Mouse (Mus musculus) heart, adult 2 months (tissue): Measurements from ENCODE around the gene Lmntd2. TPM values are rescaled to one million over a fixed set of nuclear protein-coding genes. Genes with fewer than 3 reads are reported as not detected.

ENCODE experiments used
- DNase-seq, 2 experiments: peaks; one replicate each; pipeline ENCODE4 v3.0.0; 2021
- H3K27ac ChIP-seq: fragments of 200-600 bp; 2 replicates; pipeline ENCODE4 v1.8.1; 2022
- H3K27me3 ChIP-seq: fragments of 200-500 bp; 2 replicates; pipeline ENCODE4 v1.6.1; 2012; ENCODE audit warnings: mild to moderate bottlenecking, low read length, inconsistent platforms, mixed read lengths; ENCODE audit not compliant: control insufficient read depth, insufficient read depth
- H3K36me3 ChIP-seq: fragments of 200-500 bp; 2 replicates; pipeline ENCODE4 v1.6.1; 2012; ENCODE audit warnings: low read length, inconsistent platforms; ENCODE audit not compliant: control insufficient read depth, insufficient read depth
- H3K4me1 ChIP-seq: fragments of 200-500 bp; 2 replicates; pipeline ENCODE4 v1.6.1; 2011; ENCODE audit warnings: low read length; ENCODE audit not compliant: control insufficient read depth, insufficient read depth
- H3K4me3 ChIP-seq: fragments of 200-600 bp; 2 replicates; pipeline ENCODE4 v1.8.1; 2022
- H3K79me2 ChIP-seq: fragments of 200-500 bp; replicated peaks from 2 replicates; pipeline ENCODE4 v1.6.1; 2012; ENCODE audit warnings: mild to moderate bottlenecking, inconsistent platforms, low read length, moderate library complexity, mixed read lengths; ENCODE audit not compliant: control insufficient read depth, insufficient read depth
- H3K9ac ChIP-seq: fragments of 200-500 bp; 2 replicates; pipeline ENCODE4 v1.6.1; 2012; ENCODE audit warnings: low read depth, mild to moderate bottlenecking, control low read depth, inconsistent platforms, low read length, mixed read lengths
- CTCF ChIP-seq: fragments of 200-600 bp; IDR thresholded peaks from 2 replicates; pipeline ENCODE4 v1.8.1; 2022; ENCODE audit warnings: antibody characterized with exemption, mild to moderate bottlenecking, moderate library complexity
- EP300 ChIP-seq: fragments of 200-500 bp; IDR thresholded peaks from 2 replicates; pipeline ENCODE4 v1.6.1; 2011; ENCODE audit warnings: low read depth, low read length, control low read depth; ENCODE audit not compliant: insufficient read depth
- POLR2A ChIP-seq: fragments of 200-500 bp; IDR thresholded peaks from 2 replicates; pipeline ENCODE4 v1.6.1; 2011; ENCODE audit warnings: mild to moderate bottlenecking, low read depth, low read length, control low read depth; ENCODE audit not compliant: insufficient read depth
- WGBS: fragments of 180-500 bp; shearing (Covaris S2); methylation state at CpG from one replicate; pipeline ENCODE4 v1.1.7; 2018; 5-methylcytosine and 5-hydroxymethylcytosine counted together
- intact Hi-C: fragments of 180-260 bp; cut with DNase I; formaldehyde crosslinking; loops from one replicate; pipeline ENCODE4 v1.15.1; 2025
- polyA plus RNA-seq: library from polyadenylated mRNA; depleted of rRNA; stranded (reverse); fragments of >200 nt; gene quantifications from 2 replicates; pipeline ENCODE4 v1.2.3, GENCODE M21; 2012
- total RNA-seq, 2 experiments: library from RNA; stranded (reverse); gene quantifications; 2 replicates each; pipeline ENCODE4 v1.2.3; 2021

Gene Lmntd2
- total and polyA plus RNA-seq, 3 experiments = 0.18 TPM; not detected in 2

- H3K9ac ChIP-seq = no peak overlapping the region
Observed at GRCm38 (mm10) chr7:141222696-141223215, 8.9 kb upstream of the Lmntd2 start.

GRCm38 (mm10) chr7:141222126-141222467 is 8.2 kb upstream of the Lmntd2 start:
- Histone ChIP-seq H3K4me3 (peak overlapping the region; percentile 52), H3K36me3 (no peaks in the 10 kb centered on the region), H3K4me1 (peaks cover 7% of the 10 kb centered on the region), H3K27ac (peak overlapping the region; percentile 58; the same call in 1 of the 2 replicates), H3K9ac (peak overlapping the region; percentile 60), H3K27me3 (no peaks in the 10 kb centered on the region), H3K79me2 (no peaks in the 10 kb centered on the region)
- WGBS = 3% methylated on average over 8 of the region's 8 CpGs
- TF ChIP-seq EP300 (no peak), POLR2A (no peak), CTCF (no peak)
- intact Hi-C loops = no loop called here
- DNase-seq = no peak

More at GRCm38 (mm10) chr7:141222696-141223215, 8.9 kb upstream of the Lmntd2 start:
- Histone ChIP-seq H3K27ac (no peak overlapping the region), H3K4me1 (peaks cover 7% of the 10 kb centered on the region), H3K79me2 (no peaks in the 10 kb centered on the region), H3K4me3 (no peak overlapping the region), H3K27me3 (no peaks in the 10 kb centered on the region), H3K36me3 (no peaks in the 10 kb centered on the region)
- TF ChIP-seq POLR2A = no peak
- TF ChIP-seq EP300 = no peak
- TF ChIP-seq CTCF = no peak
- intact Hi-C loops = no loop called here
- DNase-seq = no peak
- WGBS = 80% methylated on average over 4 of the region's 4 CpGs

- DNase-seq = peak; percentile 94 to 97
- Histone ChIP-seq H3K4me3 (peak overlapping the region; percentile 52), H3K79me2 (no peaks in the 10 kb centered on the region), H3K27me3 (no peaks in the 10 kb centered on the region), H3K27ac (peak overlapping the region; percentile 58), H3K36me3 (no peaks in the 10 kb centered on the region), H3K4me1 (peaks cover 9% of the 10 kb centered on the region), H3K9ac (peak overlapping the region; percentile 69)
- TF ChIP-seq EP300 (peak; percentile 65; the same call in 1 of the 2 replicates), CTCF (peak; percentile 34), POLR2A (0 out of 2 replicates have a peak, but pooled peaks have one; percentile 33)
- intact Hi-C loops = no loop called here
- WGBS = 10% methylated on average over 44 of the region's 44 CpGs
Observed at GRCm38 (mm10) chr7:141221249-141222125, 7.6 kb upstream of the Lmntd2 start.

- Histone ChIP-seq H3K36me3 (no peaks in the 10 kb centered on the region), H3K27ac (no peak overlapping the region), H3K4me3 (no peak overlapping the region), H3K27me3 (no peaks in the 10 kb centered on the region), H3K79me2 (no peaks in the 10 kb centered on the region), H3K4me1 (peaks cover 9% of the 10 kb centered on the region), H3K9ac (no peak overlapping the region)
- no peak for DNase-seq
- WGBS = 83% methylated on average over 1 of the region's 1 CpGs
- TF ChIP-seq CTCF (no peak), POLR2A (no peak), EP300 (no peak)
- intact Hi-C loops = no loop called here
Observed at GRCm38 (mm10) chr7:141220377-141220776, 6.5 kb upstream of the Lmntd2 start.

- Histone ChIP-seq H3K27ac (no peak overlapping the region), H3K4me1 (peaks cover 9% of the 10 kb centered on the region), H3K4me3 (no peak overlapping the region), H3K9ac (no peak overlapping the region), H3K27me3 (no peaks in the 10 kb centered on the region), H3K79me2 (no peaks in the 10 kb centered on the region), H3K36me3 (no peaks in the 10 kb centered on the region)
- 95% methylated on average over 1 of the region's 1 CpGs for WGBS
- intact Hi-C loops = no loop called here
- DNase-seq = no peak
- TF ChIP-seq CTCF (no peak), POLR2A (no peak), EP300 (no peak)
Observed at GRCm38 (mm10) chr7:141219558-141220099, 5.7 kb upstream of the Lmntd2 start.
